Mouse (Mus musculus) G1E (cell line): Measurements from ENCODE around the gene Itprid1. TPM values are rescaled to one million over a fixed set of nuclear protein-coding genes. Genes with fewer than 3 reads are reported as not detected.

Source experiments
- ATAC-seq: 2 replicates; pipeline ENCODE4 v1.8.0; 2016; ENCODE audit warnings: mild to moderate bottlenecking; ENCODE audit not compliant: insufficient number of reproducible peaks, poor library complexity, low FRiP score, severe bottlenecking; ENCODE audit errors: extremely low read depth
- DNase-seq: peaks from one replicate; pipeline ENCODE4 v3.0.0; 2012; ENCODE audit warnings: low spot score
- H3K27me3 ChIP-seq: 2 replicates; pipeline ENCODE4 v1.6.1; 2012; ENCODE audit warnings: mild to moderate bottlenecking, low read length, inconsistent platforms; ENCODE audit not compliant: insufficient read depth
- H3K36me3 ChIP-seq: replicated peaks from 2 replicates; pipeline ENCODE3; 2012; ENCODE audit warnings: mild to moderate bottlenecking, inconsistent platforms
- H3K4me1 ChIP-seq: 2 replicates; pipeline ENCODE4 v1.6.1; 2012; ENCODE audit warnings: low read depth, low read length, inconsistent platforms, mixed read lengths; ENCODE audit not compliant: insufficient read depth
- H3K4me3 ChIP-seq: 2 replicates; pipeline ENCODE4 v1.5.1; 2012; ENCODE audit warnings: low read depth, mild to moderate bottlenecking, inconsistent platforms, low read length, moderate library complexity, mixed read lengths
- H3K9me3 ChIP-seq: replicated peaks from 2 replicates; pipeline ENCODE4 v1.6.1; 2012; ENCODE audit warnings: inconsistent platforms
- CTCF ChIP-seq: IDR thresholded peaks from 2 replicates; pipeline ENCODE4 v1.5.1; 2012; ENCODE audit warnings: low read depth, low read length, inconsistent platforms, mixed read lengths
- GATA1 ChIP-seq: IDR thresholded peaks from 2 replicates; pipeline ENCODE4 v1.6.1; 2012; ENCODE audit warnings: borderline replicate concordance, low read length, inconsistent platforms, mixed read lengths
- GATA2 ChIP-seq: IDR thresholded peaks from 2 replicates; pipeline ENCODE4 v1.6.1; 2012; ENCODE audit warnings: low read depth, low read length, inconsistent platforms, borderline replicate concordance
- POLR2AphosphoS5 ChIP-seq: IDR thresholded peaks from 2 replicates; pipeline ENCODE4 v1.6.1; 2012; ENCODE audit warnings: low read depth, low read length, inconsistent platforms; ENCODE audit not compliant: insufficient replicate concordance
- TAL1 ChIP-seq: conservative IDR thresholded peaks from 2 replicates; pipeline ENCODE4 v1.6.1; 2012; ENCODE audit warnings: low read depth, low read length, inconsistent platforms, mixed read lengths
- polyA plus RNA-seq: library from polyadenylated mRNA; stranded (reverse); fragments of >175 nt; gene quantifications from 2 replicates; pipeline ENCODE4 v1.2.3, GENCODE M21; 2012
- total RNA-seq, 2 experiments: library from RNA; stranded (forward) in 1 of 2; stranded (reverse) in 1 of 2; fragments of 200-1000 nt in 1 of 2; fragments of >200 nt in 1 of 2; fragmentation: Nextera tagmentation in 1 of 2; gene quantifications; 2 replicates each; pipeline ENCODE4 v1.2.3; 2014 to 2017

Itprid1 gene
- total and polyA plus RNA-seq, 3 experiments: not detected

GRCm38 (mm10) chr6:55979766-55980165 is 143.1 kb downstream of the Itprid1 start:
- ATAC-seq (no peak), DNase-seq (no peak)
- H3K4me3 ChIP-seq: no peak overlapping the region
- H3K9me3 ChIP-seq: no peaks in the 10 kb centered on the region
- no peak for TF ChIP-seq TAL1
- no peak for TF ChIP-seq GATA2
- TF ChIP-seq POLR2AphosphoS5: no peak
- TF ChIP-seq CTCF: no peak
- TF ChIP-seq GATA1: no peak
- H3K36me3 ChIP-seq: no peaks in the 10 kb centered on the region
- H3K4me1 ChIP-seq: no peaks in the 10 kb centered on the region
- H3K27me3 ChIP-seq: no peaks in the 10 kb centered on the region

- H3K27me3 ChIP-seq: no peaks in the 10 kb centered on the region
- DNase-seq: no peak
- no peak for ATAC-seq
- no peaks in the 10 kb centered on the region for H3K36me3 ChIP-seq
- no peaks in the 10 kb centered on the region for H3K4me1 ChIP-seq
- H3K9me3 ChIP-seq: no peaks in the 10 kb centered on the region
- no peak overlapping the region for H3K4me3 ChIP-seq
- TF ChIP-seq CTCF (no peak), GATA2 (no peak), POLR2AphosphoS5 (no peak), TAL1 (no peak), GATA1 (no peak)
Measured at GRCm38 (mm10) chr6:56008711-56009110, 172.0 kb downstream of the Itprid1 start.

GRCm38 (mm10) chr6:56012384-56012783 is 175.7 kb downstream of the Itprid1 start:
- Histone ChIP-seq H3K4me1 (no peaks in the 10 kb centered on the region), H3K4me3 (no peak overlapping the region), H3K27me3 (no peaks in the 10 kb centered on the region), H3K36me3 (no peaks in the 10 kb centered on the region), H3K9me3 (no peaks in the 10 kb centered on the region)
- DNase-seq: no peak
- ATAC-seq: no peak
- TF ChIP-seq TAL1 (no peak), POLR2AphosphoS5 (no peak), CTCF (no peak), GATA1 (no peak), GATA2 (no peak)

- H3K36me3 ChIP-seq: no peaks in the 10 kb centered on the region
- H3K4me3 ChIP-seq: no peak within 1 kb of the TSS
- H3K27me3 ChIP-seq: no peaks in the 10 kb centered on the region
- no peaks in the 10 kb centered on the region for H3K9me3 ChIP-seq
- TF ChIP-seq GATA2 (no peak), POLR2AphosphoS5 (no peak), TAL1 (no peak), CTCF (no peak), GATA1 (no peak)
- no peaks in the 10 kb centered on the region for H3K4me1 ChIP-seq
- ATAC-seq (no peak), DNase-seq (no peak)
Measured at GRCm38 (mm10) chr6:56017291-56017994, 180.7 kb downstream of the Itprid1 start, which contains the start of gene Ppp1r17. Gene Ppp1r17 (plus strand): TSS chr6:56017497.

- no peak for DNase-seq
- Histone ChIP-seq H3K4me1 (no peaks in the 10 kb centered on the region), H3K27me3 (no peaks in the 10 kb centered on the region), H3K9me3 (no peaks in the 10 kb centered on the region), H3K4me3 (no peak overlapping the region), H3K36me3 (no peaks in the 10 kb centered on the region)
- TF ChIP-seq GATA1 (no peak), GATA2 (no peak), TAL1 (no peak), CTCF (no peak)
- ATAC-seq: no peak
Measured at GRCm38 (mm10) chr6:56019632-56020031, 182.9 kb downstream of the Itprid1 start.

- Histone ChIP-seq H3K36me3 (no peaks in the 10 kb centered on the region), H3K27me3 (no peaks in the 10 kb centered on the region), H3K4me3 (no peak overlapping the region), H3K4me1 (no peaks in the 10 kb centered on the region), H3K9me3 (no peaks in the 10 kb centered on the region)
- ATAC-seq: no peak
- no peak for DNase-seq
- TF ChIP-seq GATA2 (no peak), TAL1 (no peak), CTCF (peak; percentile 26; the same call in 1 of the 2 replicates)
Measured at GRCm38 (mm10) chr6:56025533-56025932, 188.8 kb downstream of the Itprid1 start.
